Mouse (Mus musculus): ENCODE data around the gene Agap1.

The Agap1 gene

GRCm38 (mm10) chr1:89860017-89860730 lies 405.6 kb downstream of the Agap1 start:
- DNase-seq, result no peak

- DNase-seq, result no peak
These were observed 411.2 kb downstream of the Agap1 start for GRCm38 (mm10) chr1:89865787-89866186.

- DNase-seq, result no peak
These were observed 413.2 kb downstream of the Agap1 start for GRCm38 (mm10) chr1:89867847-89868246.

- DNase-seq, result no peak
These were observed 415.7 kb downstream of the Agap1 start for GRCm38 (mm10) chr1:89870134-89870905.

- DNase-seq, result no peak
These were observed 416.3 kb downstream of the Agap1 start for GRCm38 (mm10) chr1:89870906-89871211.

- no peak for DNase-seq
These were observed 421.9 kb downstream of the Agap1 start for GRCm38 (mm10) chr1:89876346-89877072.

GRCm38 (mm10) chr1:89878496-89878895 lies 423.9 kb downstream of the Agap1 start:
- DNase-seq, result no peak

- no peak for DNase-seq
These were observed 425.6 kb downstream of the Agap1 start for GRCm38 (mm10) chr1:89880193-89880592.

- DNase-seq, result no peak
These were observed 426.2 kb downstream of the Agap1 start for GRCm38 (mm10) chr1:89880834-89881233.

GRCm38 (mm10) chr1:89884335-89884734 lies 429.7 kb downstream of the Agap1 start:
- DNase-seq, result no peak

- no peak for DNase-seq
These were observed 431.1 kb downstream of the Agap1 start for GRCm38 (mm10) chr1:89885696-89886095.

GRCm38 (mm10) chr1:89891400-89891799 lies 436.8 kb downstream of the Agap1 start:
- DNase-seq, result no peak

GRCm38 (mm10) chr1:89892281-89892680 lies 437.7 kb downstream of the Agap1 start:
- DNase-seq, result no peak

- no peak for DNase-seq
These were observed 441.2 kb downstream of the Agap1 start for GRCm38 (mm10) chr1:89895801-89896200.

- DNase-seq, result no peak
These were observed 444.4 kb downstream of the Agap1 start for GRCm38 (mm10) chr1:89899036-89899435.

GRCm38 (mm10) chr1:89899761-89900445 lies 445.3 kb downstream of the Agap1 start:
- DNase-seq, result no peak

- no peak for DNase-seq
These were observed 446.8 kb downstream of the Agap1 start for GRCm38 (mm10) chr1:89901381-89901780.

GRCm38 (mm10) chr1:89902236-89902635 lies 447.6 kb downstream of the Agap1 start:
- DNase-seq, result no peak

- DNase-seq, result no peak
These were observed 448.0 kb downstream of the Agap1 start for GRCm38 (mm10) chr1:89902641-89903040.

- no peak for DNase-seq
These were observed 455.2 kb downstream of the Agap1 start for GRCm38 (mm10) chr1:89909796-89910195.

GRCm38 (mm10) chr1:89912392-89912791 lies 457.8 kb downstream of the Agap1 start:
- no peak for DNase-seq

- DNase-seq, result no peak
These were observed 459.0 kb downstream of the Agap1 start for GRCm38 (mm10) chr1:89913611-89914010.

GRCm38 (mm10) chr1:89918111-89918510 lies 463.5 kb downstream of the Agap1 start:
- DNase-seq, result no peak

All from spleen, adult 18-20 months (tissue).